Mouse (Mus musculus): ENCODE data around the gene Cog6. TPM values are rescaled to one million over a fixed set of nuclear protein-coding genes. Genes with fewer than 3 reads are reported as not detected.

Cog6 gene
- total RNA-seq, 2 experiments from 2014 or later, result 18.4 to 24.7 TPM

DNA sequence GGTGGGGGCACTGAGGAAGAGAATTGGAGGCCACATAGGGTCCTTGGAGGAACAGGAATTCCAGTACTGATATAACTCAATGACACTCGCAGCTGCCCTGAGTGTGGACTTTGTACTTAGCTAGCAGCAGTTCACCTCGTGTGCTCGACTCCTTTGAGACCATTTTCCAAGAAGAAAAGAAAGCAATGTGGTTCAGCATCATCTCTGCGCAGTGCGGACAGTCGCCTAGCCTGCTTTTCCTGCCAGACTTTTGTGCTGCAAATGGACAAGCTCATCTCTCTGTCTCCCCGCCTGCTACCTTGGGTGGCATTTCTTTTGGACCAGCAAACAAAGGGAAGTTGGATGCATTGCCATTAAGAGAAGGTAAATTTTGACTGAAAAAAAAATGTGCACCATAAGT, 52.8 kb downstream of the Cog6 start:
- ATAC-seq (ENCODE audit: poor library complexity, severe bottlenecking), result no peak

DNA sequence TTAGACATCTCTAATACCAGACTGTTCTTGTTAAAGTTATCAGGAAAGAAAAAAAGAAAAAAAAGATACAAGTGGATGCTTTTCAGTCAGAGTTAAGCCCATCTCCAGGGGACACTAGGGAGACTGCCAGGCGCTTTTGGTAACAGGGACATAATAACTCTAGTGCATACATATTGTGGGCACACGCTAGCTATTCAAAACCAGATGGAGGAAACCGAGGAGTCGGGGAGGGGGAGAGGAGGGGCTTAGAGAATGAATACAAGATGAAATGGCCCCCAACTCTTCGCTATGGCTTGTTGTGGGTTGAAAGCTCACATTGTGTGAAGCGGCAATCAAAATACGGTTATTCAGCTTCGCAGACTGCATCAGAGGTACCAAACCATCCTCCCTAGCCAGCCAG, 53.6 kb downstream of the Cog6 start:
- no peak for ATAC-seq (ENCODE audit: poor library complexity, severe bottlenecking)

DNA sequence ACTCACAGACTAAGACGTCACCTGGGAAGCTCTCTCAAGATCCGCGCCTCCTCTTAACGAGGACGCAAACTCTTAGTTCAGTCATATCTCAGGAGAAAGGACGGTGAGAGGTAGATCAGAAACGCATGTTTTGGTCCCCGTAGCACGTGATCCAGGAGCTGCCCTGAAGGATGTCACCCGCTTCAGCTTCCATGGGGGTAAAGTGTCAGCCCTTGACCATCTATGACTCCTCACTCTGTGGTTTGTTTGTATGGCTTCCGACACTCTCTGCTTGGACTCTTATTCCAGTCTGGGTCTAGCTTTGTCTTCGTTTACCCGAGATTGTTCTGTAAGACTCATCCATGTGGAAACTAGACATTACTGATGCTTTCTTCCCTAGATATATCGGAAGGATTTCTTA, 54.6 kb downstream of the Cog6 start:
- ATAC-seq (ENCODE audit: poor library complexity, severe bottlenecking), result no peak

DNA sequence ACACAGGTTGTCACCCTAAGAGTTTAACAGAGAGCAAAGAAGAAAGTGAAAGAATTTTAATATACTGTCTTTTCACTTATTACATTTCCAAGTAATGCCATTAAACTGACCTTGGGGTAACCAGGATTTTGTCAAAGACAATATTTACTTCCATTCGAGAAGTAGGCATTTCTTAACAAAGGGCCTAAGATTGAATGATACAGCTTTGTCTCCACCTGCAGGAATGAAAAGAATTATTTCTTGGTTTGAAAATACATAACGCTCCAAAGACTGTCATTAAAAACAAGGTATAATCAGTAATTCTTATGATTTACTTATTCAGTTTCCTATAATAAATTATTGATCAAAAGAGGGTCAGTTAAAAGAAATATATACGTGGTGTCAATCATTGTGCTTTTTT, 55.4 kb downstream of the Cog6 start:
- no peak for ATAC-seq (ENCODE audit: poor library complexity, severe bottlenecking)

DNA sequence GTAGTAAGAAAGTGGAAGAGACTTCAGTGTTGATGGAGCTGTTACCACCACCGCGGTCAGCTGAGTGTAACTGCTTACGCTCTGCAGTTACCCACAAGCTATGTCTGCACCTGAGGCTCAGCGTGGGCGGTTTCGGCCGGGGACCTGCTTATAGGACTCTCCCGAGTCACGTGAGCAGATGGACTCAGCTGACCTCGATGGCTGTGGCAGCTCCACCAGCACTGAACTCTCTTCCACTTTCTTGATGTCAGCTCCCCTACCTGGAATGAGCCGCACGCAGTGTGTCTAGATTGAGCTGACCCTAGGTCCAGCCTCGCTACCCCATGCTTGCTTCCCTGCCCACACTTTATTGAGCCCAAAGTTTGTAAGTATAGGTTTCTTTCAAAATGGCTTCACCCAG, 56.1 kb downstream of the Cog6 start:
- no peak for ATAC-seq (ENCODE audit: poor library complexity, severe bottlenecking)

DNA sequence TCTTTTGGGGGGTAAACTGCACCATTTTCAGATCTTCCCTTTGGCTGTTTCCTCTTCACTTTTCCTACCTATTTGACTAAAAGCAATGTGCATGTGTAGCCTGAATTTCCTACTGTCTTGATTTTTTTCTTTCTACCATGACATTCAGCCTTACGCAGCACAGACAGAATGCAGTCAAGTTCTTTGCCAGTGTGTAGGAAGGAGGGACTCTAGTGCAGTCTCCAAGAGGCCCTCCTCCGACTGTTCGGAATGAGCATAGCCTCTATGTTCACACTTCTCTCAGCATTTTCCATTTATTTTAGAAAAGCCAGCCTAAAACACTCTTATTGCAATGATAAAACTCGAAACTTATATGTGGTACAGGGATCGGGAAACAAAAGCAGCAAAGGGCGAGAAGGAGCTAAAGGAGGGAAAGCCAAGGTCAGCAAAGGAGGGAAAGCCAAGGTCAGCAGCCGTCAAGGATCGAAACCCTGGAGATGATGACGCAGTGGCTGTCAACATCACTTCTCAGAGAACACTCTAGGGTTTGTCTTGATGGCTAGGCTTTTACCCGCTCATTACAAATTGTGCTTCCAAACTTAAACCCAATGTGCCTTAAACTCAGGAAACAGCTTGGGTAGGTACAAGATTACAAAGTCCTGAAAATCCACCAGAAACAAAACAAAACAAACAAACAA, 58.5 kb downstream of the Cog6 start:
- ATAC-seq (ENCODE audit: poor library complexity, severe bottlenecking), result no peak

DNA sequence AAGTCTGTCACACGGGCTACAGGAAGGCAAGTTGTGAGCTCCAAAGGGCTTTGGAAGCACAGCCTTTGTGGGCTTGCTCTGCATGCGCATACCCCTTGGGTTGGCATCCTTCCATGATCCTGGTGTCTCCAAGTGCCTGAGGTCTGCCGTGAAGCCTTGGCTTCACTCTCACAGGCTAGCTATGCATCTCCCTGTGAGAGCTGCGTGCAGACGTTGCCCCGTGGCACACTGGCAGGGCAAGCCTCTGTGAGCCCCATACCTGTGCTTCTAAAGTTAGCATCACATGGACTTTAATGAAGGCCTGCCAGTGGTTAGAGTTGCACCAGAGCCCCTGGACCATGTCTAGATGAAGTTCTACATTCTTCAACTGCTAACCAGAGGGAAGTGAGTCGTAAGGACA, 59.2 kb downstream of the Cog6 start:
- ATAC-seq (ENCODE audit: poor library complexity, severe bottlenecking), result no peak

DNA sequence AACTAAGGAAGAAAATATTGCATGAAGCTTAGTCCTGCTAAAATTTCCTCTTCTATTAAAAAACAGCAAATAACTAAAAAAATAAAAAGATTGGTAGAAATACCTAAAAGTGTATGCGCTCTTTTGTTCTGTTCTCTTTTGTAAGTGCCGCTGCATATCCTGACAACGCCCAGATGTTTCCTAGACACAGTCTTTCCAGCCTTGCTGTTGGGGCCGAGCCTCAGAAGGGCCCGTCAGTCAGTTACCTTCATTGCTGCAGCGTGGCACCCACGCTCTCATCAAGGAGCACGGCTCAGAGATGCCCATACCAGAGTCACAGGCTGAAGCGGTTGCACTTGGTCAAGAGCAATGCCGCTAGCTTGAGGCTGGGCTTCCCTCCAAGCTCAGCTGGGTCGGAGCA, 60.8 kb downstream of the Cog6 start:
- ATAC-seq (ENCODE audit: poor library complexity, severe bottlenecking), result no peak

DNA sequence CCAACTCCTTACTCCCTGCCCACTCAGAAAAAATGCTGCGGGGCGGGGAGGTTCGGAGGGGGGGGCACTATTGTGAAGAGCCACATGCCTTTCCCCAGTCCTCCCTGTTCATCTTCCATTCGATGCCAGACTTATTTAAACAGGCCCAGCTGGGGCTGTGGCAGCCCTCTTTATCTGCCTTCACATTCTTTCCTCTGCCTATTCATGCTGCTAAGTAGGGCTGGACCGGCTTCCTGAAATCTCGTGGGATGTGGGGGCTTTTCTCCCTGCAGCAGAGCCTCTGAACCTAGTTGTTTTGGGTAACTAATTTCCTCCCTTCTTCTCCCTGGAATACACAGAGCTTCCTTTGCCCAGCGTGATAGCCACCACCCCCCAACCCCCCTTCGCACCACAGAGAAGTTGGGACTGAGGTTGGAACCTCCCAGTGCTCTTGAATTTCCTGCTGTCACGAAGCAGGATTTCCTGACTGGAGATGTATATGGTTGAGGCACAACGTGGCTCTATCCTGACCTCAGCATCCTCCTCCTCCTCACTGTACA, 61.5 kb downstream of the Cog6 start:
- no peak for ATAC-seq (ENCODE audit: poor library complexity, severe bottlenecking)

DNA sequence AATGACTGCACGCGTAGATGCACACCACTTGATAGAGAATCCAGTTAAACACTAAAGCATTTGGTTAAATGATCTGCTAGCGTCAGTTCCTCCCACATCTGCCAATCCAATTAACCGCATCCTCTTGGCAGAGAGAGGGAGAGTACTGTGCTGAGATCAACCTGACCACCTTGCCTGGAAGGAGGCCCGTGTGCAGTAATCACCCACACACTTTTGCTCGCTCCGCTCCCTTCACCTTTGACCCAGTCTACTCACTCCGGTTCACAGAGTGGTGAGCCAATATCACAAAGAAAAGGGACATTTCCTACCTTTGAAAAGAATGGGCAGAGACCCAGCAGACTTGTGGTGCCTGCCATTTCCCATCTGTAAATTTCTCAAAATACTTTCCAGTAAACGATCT, 62.4 kb downstream of the Cog6 start:
- ATAC-seq (ENCODE audit: poor library complexity, severe bottlenecking), result peak; percentile 33; the same call in 1 of the 2 replicates

DNA sequence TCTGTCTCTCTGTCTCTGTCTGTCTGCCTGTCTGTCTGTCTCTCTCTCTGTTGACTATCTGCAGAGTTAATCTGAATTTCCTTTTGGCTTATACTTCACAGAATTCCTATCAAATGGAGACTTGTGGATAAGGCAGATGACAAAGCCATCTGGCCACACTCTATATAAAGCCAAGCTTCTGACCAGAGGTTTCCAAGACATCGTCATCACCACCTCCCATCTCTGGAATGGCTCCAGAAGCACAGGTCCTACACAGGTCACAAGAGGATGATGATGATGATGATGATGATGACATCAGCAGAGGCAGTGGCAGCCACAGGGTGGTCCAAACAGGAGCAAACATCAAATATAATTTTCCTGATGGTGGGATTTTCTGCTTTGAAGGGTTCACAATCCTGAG, 63.2 kb downstream of the Cog6 start:
- no peak for ATAC-seq (ENCODE audit: poor library complexity, severe bottlenecking)

DNA sequence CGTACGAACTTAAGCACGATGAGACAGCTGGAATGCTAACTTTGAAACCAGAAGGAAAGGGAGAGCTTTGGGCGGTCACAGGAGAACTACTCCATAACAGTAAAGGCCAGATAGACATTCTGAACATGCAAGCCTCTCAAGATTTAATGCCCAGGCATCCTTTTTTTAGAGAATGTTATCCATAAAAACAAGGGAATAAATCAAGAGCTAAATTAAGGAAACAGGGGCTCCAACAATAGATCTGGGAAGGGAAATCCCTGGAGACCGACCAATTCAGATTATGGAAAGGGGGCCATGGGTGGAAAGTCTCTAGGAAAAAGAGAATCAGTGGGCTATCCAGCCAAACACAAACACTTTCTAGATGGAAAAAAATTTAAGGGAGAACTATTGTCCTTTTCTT, 68.2 kb downstream of the Cog6 start:
- ATAC-seq (ENCODE audit: poor library complexity, severe bottlenecking), result no peak

DNA sequence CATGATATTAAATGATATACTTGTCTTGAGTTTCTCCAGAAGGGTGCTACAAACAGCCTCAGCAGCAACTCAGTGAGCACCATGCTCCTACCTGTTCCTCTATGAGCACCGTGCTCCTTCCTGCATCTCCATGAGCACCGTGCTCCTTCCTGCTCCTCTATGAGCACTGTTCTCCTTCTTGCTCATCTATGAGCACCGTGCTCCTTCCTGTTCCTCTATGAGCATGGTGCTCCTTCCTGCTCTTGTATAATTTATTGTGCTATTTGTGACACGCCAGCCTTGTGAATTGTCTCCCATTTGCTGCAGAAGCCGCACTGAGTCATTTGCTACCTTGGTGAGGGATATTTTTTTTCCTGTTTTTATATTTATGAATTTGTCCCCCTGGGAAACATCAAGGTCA, 69.6 kb downstream of the Cog6 start:
- no peak for ATAC-seq (ENCODE audit: poor library complexity, severe bottlenecking)

DNA sequence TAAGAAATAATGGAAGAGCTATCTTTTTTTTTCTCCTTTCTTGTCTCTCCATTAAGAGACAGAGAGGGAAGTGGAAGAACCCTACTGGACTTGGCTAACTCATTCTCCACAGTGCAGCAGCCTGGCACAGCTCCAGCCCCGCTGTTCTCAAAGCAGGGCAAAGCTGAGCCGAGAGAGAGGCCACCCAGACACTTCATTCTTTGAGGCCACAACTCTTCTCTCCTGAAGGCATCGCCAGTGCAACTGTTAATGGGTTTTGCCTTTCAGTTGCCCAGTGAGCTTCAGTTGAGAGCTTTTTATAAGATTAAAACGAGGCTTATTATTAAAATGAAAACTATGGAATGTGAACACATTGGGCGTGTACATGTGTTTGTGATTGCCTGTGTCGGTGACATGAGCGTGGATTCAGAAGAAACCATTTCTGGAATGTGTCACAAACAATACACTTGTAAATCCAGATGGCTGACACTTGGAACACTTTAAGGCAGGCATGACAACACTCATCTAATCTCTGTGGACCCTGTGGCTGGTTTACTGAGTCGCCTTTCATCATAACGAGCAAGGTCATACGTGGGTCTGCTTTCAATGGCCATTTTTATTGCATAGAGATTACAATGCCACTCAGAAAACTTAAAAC, 76.1 kb downstream of the Cog6 start:
- ATAC-seq (ENCODE audit: poor library complexity, severe bottlenecking), result no peak

DNA sequence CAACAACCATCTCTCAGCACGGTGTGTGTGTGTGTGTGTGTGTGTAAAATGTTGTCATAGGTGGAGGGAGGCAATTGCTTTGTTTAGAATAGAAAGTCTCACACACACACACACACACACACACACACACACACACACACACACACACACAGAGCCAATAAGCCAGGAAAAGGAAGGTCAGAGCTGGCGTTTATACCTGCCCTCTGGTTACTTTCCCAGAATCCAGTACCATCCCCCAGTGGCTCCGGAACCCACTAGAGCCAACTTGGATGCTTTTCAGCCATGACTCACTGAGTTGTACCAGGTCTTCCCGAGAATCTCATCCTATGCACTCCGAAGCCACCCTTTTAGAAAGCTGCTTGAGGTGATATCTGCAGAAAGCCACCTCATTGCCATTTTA, 78.6 kb downstream of the Cog6 start:
- ATAC-seq (ENCODE audit: poor library complexity, severe bottlenecking), result no peak

DNA sequence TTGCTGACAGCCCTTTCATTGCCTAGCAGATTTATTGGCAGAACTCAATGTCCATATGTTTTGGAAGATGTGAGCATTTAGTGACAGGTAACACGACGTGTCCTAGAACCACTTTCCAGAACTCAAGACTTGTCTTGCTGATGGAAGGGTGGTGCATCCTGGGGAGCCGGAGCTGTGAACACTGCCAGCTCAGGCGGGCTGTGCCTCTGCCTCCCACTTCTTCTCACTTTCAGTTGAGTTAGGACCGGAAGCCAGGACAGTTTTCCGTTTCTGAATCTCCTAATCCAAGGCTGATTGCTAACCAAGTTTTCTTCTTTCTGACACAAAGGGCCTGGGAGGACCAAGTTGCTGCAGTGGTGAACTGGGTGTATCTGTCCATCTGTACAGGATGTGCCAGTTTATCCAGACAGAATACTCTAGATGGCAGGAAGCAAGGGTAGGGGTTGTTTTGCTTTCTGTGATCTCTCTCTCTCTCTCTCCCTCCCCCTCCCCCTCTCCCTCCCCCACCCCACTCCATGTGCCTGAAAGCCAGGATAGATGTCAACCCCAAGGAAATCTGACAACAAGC, 79.2 kb downstream of the Cog6 start:
- ATAC-seq (ENCODE audit: poor library complexity, severe bottlenecking), result no peak

DNA sequence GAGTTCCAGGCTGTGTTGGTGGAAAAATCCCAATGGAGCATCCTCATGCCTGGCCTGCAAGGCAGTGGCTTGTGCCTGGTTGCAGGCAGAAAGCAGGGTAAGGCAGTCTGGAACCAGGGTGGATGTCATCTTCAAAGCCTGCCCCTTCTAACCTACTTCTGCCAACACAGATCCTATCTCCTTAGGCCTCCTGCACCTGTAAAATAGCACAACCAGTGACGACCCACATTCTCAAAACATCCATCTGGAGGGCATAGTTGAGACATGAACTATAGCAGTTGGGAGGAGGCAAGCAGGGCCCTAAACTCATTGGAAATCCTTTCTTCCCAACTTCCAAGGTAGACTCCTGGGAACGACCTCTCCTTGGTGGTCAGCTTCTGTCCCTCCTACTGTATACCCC, 85.1 kb downstream of the Cog6 start:
- ATAC-seq (ENCODE audit: poor library complexity, severe bottlenecking), result no peak

Other genes starting within 250 kb of the Cog6 start
- 0.41 and 0.51 TPM in 2 replicates for gene Lhfp, start 24.3 kb upstream of the Cog6 start, total RNA-seq (2015)
- 0.16 and 0.33 TPM in 2 replicates for gene Lhfp, start 24.3 kb upstream of the Cog6 start, total RNA-seq (2017)